Comparison of ENCODE assay signal across 10 mouse cellular contexts in the genomic region with DNA sequence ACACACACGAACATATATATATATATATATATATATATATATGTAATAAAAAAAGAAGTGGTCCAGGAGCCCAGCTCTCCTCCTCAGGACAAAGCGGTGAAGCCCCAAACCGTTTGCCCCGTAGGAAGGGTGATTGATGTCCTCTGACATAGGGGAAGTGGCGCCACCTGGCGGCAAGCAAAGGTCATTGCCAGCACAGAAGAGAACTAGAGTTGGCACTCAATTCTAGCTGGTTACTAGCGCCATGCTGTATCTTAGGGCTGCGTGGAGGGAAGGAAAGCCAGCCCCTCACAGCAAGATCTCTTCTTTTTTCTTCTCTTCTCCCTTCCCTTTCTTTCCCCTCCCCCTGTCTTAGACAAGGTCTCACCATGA. TPM values are rescaled to one million over a fixed set of nuclear protein-coding genes. Genes with fewer than 3 reads are reported as not detected.
DNase-seq lines count a peak whose midpoint lies in the region; ATAC-seq and TF ChIP-seq lines count a peak whose summit lies in the region.
"Had no signal": no experiment of that assay in that cellular context is flagged by ENCODE, and none has a peak within 500 bp of the region (broad histone marks: within the 10 kb centered on the region; RNA-seq: fewer than 3 reads in every experiment).

No protein-coding gene starts in this region.

- 12% methylated on average over 8 of the region's 8 CpGs for WGBS in heart, embryonic 10.5 days
- 19% methylated on average over 8 of the region's 8 CpGs for WGBS in limb, embryonic 11.5 days

- H3K36me3 ChIP-seq in heart, embryonic 10.5 days, result no peaks in the 10 kb centered on the region
- H3K36me3 ChIP-seq in G1E (replicated peaks), result peaks cover 23% of the 10 kb centered on the region
- no peaks in the 10 kb centered on the region for H3K36me3 ChIP-seq in limb, embryonic 11.5 days (ENCODE audit: control insufficient read depth, insufficient read depth, low read length)
- H3K36me3 ChIP-seq: embryonic facial prominence, embryonic 15.5 days had no signal

- H3K4me3 ChIP-seq in heart, embryonic 10.5 days, result no peak overlapping the region
- H3K4me3 ChIP-seq in G1E (ENCODE audit: low read depth, low read length), result no peak overlapping the region
- no peak overlapping the region for H3K4me3 ChIP-seq in limb, embryonic 11.5 days (ENCODE audit: low read depth, low read length)
- H3K4me3 ChIP-seq: embryonic facial prominence, embryonic 15.5 days had no signal

- no peak overlapping the region for H3K4me2 ChIP-seq in limb, embryonic 11.5 days (ENCODE audit: low read depth, severe bottlenecking)
- H3K4me2 ChIP-seq: embryonic facial prominence, embryonic 15.5 days had no signal

- DNase-seq in heart, postnatal 4 days, result peak; percentile 71
- no peak for DNase-seq in heart, embryonic 10.5 days (ENCODE audit: low spot score)
- peak; percentile 64 for DNase-seq in 3T3-L1 (ENCODE audit: low read depth, low spot score)
- peak; percentile 57 for DNase-seq in G1E (ENCODE audit: low spot score)
- peak; percentile 76 to 86 for DNase-seq in cerebellum, postnatal 14 days
- DNase-seq in limb, embryonic 11.5 days (ENCODE audit: low spot score), result peak; percentile 72
- DNase-seq in spleen, postnatal 14 days (ENCODE audit: low spot score in 2 of 2), result peak; percentile 25 to 61
- DNase-seq in layer of hippocampus, postnatal 36 days, result no peak

- no peak overlapping the region for H3K27ac ChIP-seq in heart, embryonic 10.5 days
- no peak overlapping the region for H3K27ac ChIP-seq in limb, embryonic 11.5 days (replicated peaks; ENCODE audit: low read depth, low read length)
- H3K27ac ChIP-seq: embryonic facial prominence, embryonic 15.5 days; macrophage had no signal

- no peak for ATAC-seq in G1E (ENCODE audit: extremely low read depth, insufficient number of reproducible peaks, low FRiP score, poor library complexity, severe bottlenecking)
- no peak for ATAC-seq in limb, embryonic 11.5 days (ENCODE audit: insufficient number of reproducible peaks, low FRiP score, low TSS enrichment, low read depth)

- peaks cover 32% of the 10 kb centered on the region for H3K4me1 ChIP-seq in heart, embryonic 10.5 days
- no peaks in the 10 kb centered on the region for H3K4me1 ChIP-seq in G1E (ENCODE audit: insufficient read depth, low read depth, low read length)
- 0 out of 2 replicates have a peak, but pooled peaks cover 5% of the 10 kb centered on the region for H3K4me1 ChIP-seq in limb, embryonic 11.5 days (ENCODE audit: control insufficient read depth, insufficient read depth, low read length)

- peak; percentile 95 for TF ChIP-seq CTCF in G1E (IDR thresholded peaks at IDR 0.05; ENCODE audit: low read depth, low read length)

- H3K27me3 ChIP-seq in heart, embryonic 10.5 days (ENCODE audit: insufficient read depth, poor library complexity, severe bottlenecking), result no peaks in the 10 kb centered on the region; the same call in 1 of the 2 replicates
- peaks cover 7% of the 10 kb centered on the region; the same call in 1 of the 2 replicates for H3K27me3 ChIP-seq in G1E (ENCODE audit: insufficient read depth, low read length)
- H3K27me3 ChIP-seq in limb, embryonic 11.5 days (ENCODE audit: control insufficient read depth, insufficient read depth, low read length), result no peaks in the 10 kb centered on the region
- H3K27me3 ChIP-seq: embryonic facial prominence, embryonic 15.5 days had no signal

- no peaks in the 10 kb centered on the region for H3K9me3 ChIP-seq in heart, embryonic 10.5 days
- H3K9me3 ChIP-seq in G1E (replicated peaks), result no peaks in the 10 kb centered on the region
- no peaks in the 10 kb centered on the region for H3K9me3 ChIP-seq in limb, embryonic 11.5 days (ENCODE audit: control insufficient read depth, low read length)
- H3K9me3 ChIP-seq: embryonic facial prominence, embryonic 15.5 days had no signal

- no peak overlapping the region for H3K9ac ChIP-seq in limb, embryonic 11.5 days (ENCODE audit: low read length)
- H3K9ac ChIP-seq: embryonic facial prominence, embryonic 15.5 days had no signal

RNA-seq across cellular contexts. Expression of a gene that starts 14.1 kb away (rescaled TPM):
- total RNA-seq in heart, postnatal 4 days (2021), result 10 to 100 TPM; 14.1 to 19.8 TPM
- 0.85 and 2.0 TPM in 2 replicates for polyA plus RNA-seq in heart, embryonic 10.5 days (2016; fragmentation: Nextera tagmentation; extraction: Ambion mirVana)
- total RNA-seq in G1E (2014; fragmentation: Nextera tagmentation) (not detected in 2 replicates), G1E (2017) (0.06 and 0.11 TPM in 2 replicates)
- polyA plus RNA-seq in G1E (2012), result 0.01 TPM in 2 replicates
- polyA plus RNA-seq in limb, embryonic 11.5 days (2014; fragmentation: Nextera tagmentation; extraction: Ambion mirVana), result 0.29 and 0.47 TPM in 2 replicates
- total RNA-seq in layer of hippocampus, postnatal 36 days (2021), result 1 to 10 TPM; 1.2 to 1.3 TPM

RNA-seq across cellular contexts. Expression of a gene that starts 46.0 kb away (rescaled TPM):
- total RNA-seq in heart, postnatal 4 days (2021), result under 1 TPM; 0.36 to 0.61 TPM
- 1.2 and 1.3 TPM in 2 replicates for polyA plus RNA-seq in heart, embryonic 10.5 days (2016; fragmentation: Nextera tagmentation; extraction: Ambion mirVana)
- total RNA-seq in G1E (2014; fragmentation: Nextera tagmentation) (not detected in 2 replicates), G1E (2017) (0.16 TPM in 1 of 2 replicates, not detected in the other)
- not detected in 2 replicates for polyA plus RNA-seq in G1E (2012)
- polyA plus RNA-seq in limb, embryonic 11.5 days (2014; fragmentation: Nextera tagmentation; extraction: Ambion mirVana), result 1.1 and 1.8 TPM in 2 replicates
- 1 to 10 TPM; 3.8 to 5.7 TPM for total RNA-seq in layer of hippocampus, postnatal 36 days (2021)

Comparison
In these comparisons a context has a peak if more than half of its experiments do, and no peak if none do; other contexts are left out.
1. DNase-seq: peak in heart, postnatal 4 days (single experiment), 3T3-L1 (single experiment), G1E (single experiment), cerebellum, postnatal 14 days (2 of 2), limb, embryonic 11.5 days (single experiment) and spleen, postnatal 14 days (2 of 2); none in heart, embryonic 10.5 days (single experiment) and layer of hippocampus, postnatal 36 days (0 of 2).
2. RNA of a gene that starts 14.1 kb away (total RNA-seq): 14.1 to 19.8 TPM in heart, postnatal 4 days; 1.2 to 1.3 TPM in layer of hippocampus, postnatal 36 days and 0.06 to 0.11 TPM in G1E; every median in the first group is over 4 times any median in the second.